Mouse (Mus musculus): Measurements from ENCODE around the gene Reg4. TPM values are rescaled to one million over a fixed set of nuclear protein-coding genes. Genes with fewer than 3 reads are reported as not detected.

Gene Reg4
- polyA plus RNA-seq, 1 experiment from 2014 or later: not detected

DNA sequence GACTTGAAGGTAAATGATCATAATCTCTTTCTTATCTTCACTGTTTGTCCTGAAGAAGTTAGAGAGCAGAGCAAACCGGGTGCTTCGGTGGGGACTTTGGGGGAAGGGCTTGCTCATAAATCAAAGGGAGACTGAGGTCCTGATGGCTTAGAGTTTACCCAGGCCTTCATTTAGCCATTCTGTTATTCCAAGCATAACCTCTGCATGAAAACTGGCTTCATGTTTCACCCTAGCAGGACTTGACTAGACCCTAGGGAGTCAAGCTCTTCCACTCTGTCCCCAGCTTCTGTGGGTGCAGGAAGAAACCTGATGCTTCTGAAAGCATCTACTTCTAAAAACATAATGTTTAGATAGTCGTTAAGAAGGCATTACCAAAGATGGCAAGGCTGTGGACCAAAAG lies 15.0 kb upstream of the Reg4 start:
- no peak overlapping the region for H3K4me3 ChIP-seq (ENCODE audit: low read depth, low read length)
- H3K36me3 ChIP-seq (replicated peaks; ENCODE audit: control insufficient read depth, insufficient read depth, low read depth, low read length): no peaks in the 10 kb centered on the region
- no peaks in the 10 kb centered on the region for H3K4me1 ChIP-seq (ENCODE audit: control insufficient read depth, insufficient read depth, low read length)
- no peak overlapping the region for H3K9ac ChIP-seq (replicated peaks; ENCODE audit: low read length)
- WGBS: 59% methylated on average over 3 of the region's 3 CpGs
- no peaks in the 10 kb centered on the region for H3K9me3 ChIP-seq (replicated peaks; ENCODE audit: control insufficient read depth, low read length)
- H3K4me2 ChIP-seq (ENCODE audit: low read depth, low read length): no peak overlapping the region
- H3K27ac ChIP-seq (replicated peaks; ENCODE audit: low read depth, low read length): no peak overlapping the region
- no peak for DNase-seq (ENCODE audit: low spot score)
- H3K27me3 ChIP-seq (ENCODE audit: control insufficient read depth, insufficient read depth, low read length): no peaks in the 10 kb centered on the region
- ATAC-seq (replicated peaks; ENCODE audit: insufficient number of reproducible peaks, low FRiP score, low TSS enrichment, low read depth): no peak

DNA sequence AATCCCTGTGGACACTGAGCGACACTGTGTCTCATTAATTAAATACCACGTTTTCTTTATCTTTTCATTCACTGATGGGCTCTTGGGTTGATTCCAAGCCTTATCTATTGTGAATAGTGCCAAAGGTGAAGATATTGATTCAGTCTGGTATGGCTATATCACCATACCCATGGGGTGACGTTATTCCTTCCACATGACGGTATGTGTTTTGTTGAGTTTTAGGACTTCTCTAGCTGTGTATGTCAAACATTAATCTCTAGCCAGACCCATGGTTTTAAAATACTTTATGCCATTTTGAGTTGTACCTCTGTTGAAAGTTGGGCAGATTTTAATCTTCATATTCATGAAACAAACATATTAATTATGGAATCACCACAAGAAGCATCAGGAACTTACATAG lies 12.8 kb upstream of the Reg4 start:
- no peak overlapping the region for H3K9ac ChIP-seq (replicated peaks; ENCODE audit: low read length)
- H3K9me3 ChIP-seq (replicated peaks; ENCODE audit: control insufficient read depth, low read length): no peaks in the 10 kb centered on the region
- ATAC-seq (replicated peaks; ENCODE audit: insufficient number of reproducible peaks, low FRiP score, low TSS enrichment, low read depth): no peak
- H3K36me3 ChIP-seq (replicated peaks; ENCODE audit: control insufficient read depth, insufficient read depth, low read depth, low read length): no peaks in the 10 kb centered on the region
- H3K4me2 ChIP-seq (ENCODE audit: low read depth, low read length): no peak overlapping the region
- H3K27ac ChIP-seq (replicated peaks; ENCODE audit: low read depth, low read length): no peak overlapping the region
- WGBS: 86% methylated on average over 4 of the region's 4 CpGs
- no peak for DNase-seq (ENCODE audit: low spot score)
- no peaks in the 10 kb centered on the region for H3K4me1 ChIP-seq (ENCODE audit: control insufficient read depth, insufficient read depth, low read length)
- no peaks in the 10 kb centered on the region for H3K27me3 ChIP-seq (ENCODE audit: control insufficient read depth, insufficient read depth, low read length)
- H3K4me3 ChIP-seq (ENCODE audit: low read depth, low read length): no peak overlapping the region

DNA sequence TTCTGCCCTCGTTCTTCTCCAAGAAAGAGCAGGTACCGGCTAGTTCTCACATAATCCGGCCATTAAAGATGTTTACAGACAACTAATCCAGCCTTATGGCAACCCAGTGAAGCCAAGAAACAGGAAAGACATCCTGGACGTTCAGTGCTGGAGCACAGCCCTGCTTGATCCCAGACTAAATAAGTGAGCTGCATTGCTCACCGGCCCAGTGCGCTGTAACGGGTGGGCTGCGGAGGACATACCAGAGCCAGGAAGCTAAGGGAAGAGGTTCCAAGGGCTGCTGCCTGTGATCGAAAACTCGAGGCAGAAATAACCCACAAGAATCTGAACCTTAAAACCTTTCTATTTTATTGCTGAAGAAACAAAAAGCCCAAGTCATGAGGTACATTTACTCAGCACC lies 11.1 kb upstream of the Reg4 start:
- Histone ChIP-seq H3K9ac (replicated peaks; ENCODE audit: low read length) (no peak overlapping the region), H3K27ac (replicated peaks; ENCODE audit: low read depth, low read length) (no peak overlapping the region), H3K4me2 (ENCODE audit: low read depth, low read length) (no peak overlapping the region), H3K4me1 (ENCODE audit: control insufficient read depth, insufficient read depth, low read length) (no peaks in the 10 kb centered on the region), H3K4me3 (ENCODE audit: low read depth, low read length) (no peak overlapping the region), H3K9me3 (replicated peaks; ENCODE audit: control insufficient read depth, low read length) (no peaks in the 10 kb centered on the region), H3K27me3 (ENCODE audit: control insufficient read depth, insufficient read depth, low read length) (no peaks in the 10 kb centered on the region), H3K36me3 (replicated peaks; ENCODE audit: control insufficient read depth, insufficient read depth, low read depth, low read length) (no peaks in the 10 kb centered on the region)
- DNase-seq (ENCODE audit: low spot score): no peak
- no peak for ATAC-seq (replicated peaks; ENCODE audit: insufficient number of reproducible peaks, low FRiP score, low TSS enrichment, low read depth)
- 70% methylated on average over 10 of the region's 10 CpGs for WGBS

DNA sequence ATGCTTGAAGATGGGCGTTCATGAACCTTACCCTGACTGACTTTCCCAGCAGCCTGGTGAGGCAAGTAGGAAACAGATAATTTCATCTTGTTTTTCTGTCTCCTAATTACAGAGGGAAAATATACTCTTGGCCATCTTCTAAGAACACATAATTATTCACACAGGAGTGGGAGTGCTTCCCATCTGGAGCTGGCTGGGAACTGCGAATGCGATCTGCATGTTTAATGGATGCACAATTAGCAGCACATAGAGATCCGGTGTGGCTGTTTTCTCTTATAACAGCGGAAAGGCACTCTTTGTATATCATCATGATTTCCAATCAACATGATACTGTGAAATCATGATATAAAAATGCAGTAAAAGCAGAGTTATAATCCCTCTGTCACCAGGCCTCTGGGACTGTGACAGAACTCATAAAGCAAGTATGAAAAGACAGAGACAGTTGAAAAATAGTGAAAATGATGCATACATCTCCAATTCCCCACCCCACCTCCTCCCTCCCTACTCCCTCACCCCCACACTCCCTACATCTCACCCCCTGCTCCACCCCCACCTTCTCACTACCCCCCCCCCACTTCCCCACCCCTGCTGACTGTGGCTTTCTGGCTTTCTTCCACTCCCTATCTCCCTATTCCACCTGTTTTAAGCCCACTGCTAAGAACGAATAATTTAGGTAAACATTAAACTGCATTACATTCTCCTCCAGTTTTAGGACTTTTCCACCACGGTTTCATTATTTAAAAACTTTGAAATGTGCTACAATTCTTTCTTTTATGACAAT lies 10.5 kb upstream of the Reg4 start:
- Histone ChIP-seq H3K27ac (replicated peaks; ENCODE audit: low read depth, low read length) (no peak overlapping the region), H3K36me3 (replicated peaks; ENCODE audit: control insufficient read depth, insufficient read depth, low read depth, low read length) (no peaks in the 10 kb centered on the region), H3K4me3 (ENCODE audit: low read depth, low read length) (no peak overlapping the region), H3K4me1 (ENCODE audit: control insufficient read depth, insufficient read depth, low read length) (no peaks in the 10 kb centered on the region), H3K9ac (replicated peaks; ENCODE audit: low read length) (no peak overlapping the region), H3K9me3 (replicated peaks; ENCODE audit: control insufficient read depth, low read length) (no peaks in the 10 kb centered on the region), H3K27me3 (ENCODE audit: control insufficient read depth, insufficient read depth, low read length) (no peaks in the 10 kb centered on the region), H3K4me2 (ENCODE audit: low read depth, low read length) (no peak overlapping the region)
- 77% methylated on average over 7 of the region's 7 CpGs for WGBS
- DNase-seq (ENCODE audit: low spot score) (no peak), ATAC-seq (replicated peaks; ENCODE audit: insufficient number of reproducible peaks, low FRiP score, low TSS enrichment, low read depth) (no peak)

DNA sequence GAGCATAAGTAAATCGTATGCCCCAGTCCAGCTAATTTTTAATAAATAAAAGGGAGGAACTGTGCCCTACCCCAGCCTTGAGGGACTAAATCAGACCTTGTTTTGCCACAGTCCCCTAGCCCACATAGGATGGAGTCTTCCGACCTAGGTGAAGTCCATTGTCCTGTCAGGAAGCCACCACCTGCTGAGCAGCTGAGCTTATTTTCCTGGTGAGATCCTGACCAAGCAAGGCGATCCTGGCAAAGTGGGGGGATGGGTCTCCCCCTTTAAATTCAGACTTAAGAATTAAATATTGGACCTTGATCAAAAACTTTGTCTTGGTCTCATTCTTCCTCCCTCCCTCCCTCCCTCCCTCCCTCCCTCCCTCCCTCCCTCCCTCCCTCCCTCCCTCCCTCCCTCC lies 5.7 kb upstream of the Reg4 start:
- ATAC-seq (replicated peaks; ENCODE audit: insufficient number of reproducible peaks, low FRiP score, low TSS enrichment, low read depth): no peak
- H3K9ac ChIP-seq (replicated peaks; ENCODE audit: low read length): no peak overlapping the region
- no peak for DNase-seq (ENCODE audit: low spot score)
- no peaks in the 10 kb centered on the region for H3K4me1 ChIP-seq (ENCODE audit: control insufficient read depth, insufficient read depth, low read length)
- no peak overlapping the region for H3K4me3 ChIP-seq (ENCODE audit: low read depth, low read length)
- no peaks in the 10 kb centered on the region for H3K36me3 ChIP-seq (replicated peaks; ENCODE audit: control insufficient read depth, insufficient read depth, low read depth, low read length)
- no peaks in the 10 kb centered on the region for H3K27me3 ChIP-seq (ENCODE audit: control insufficient read depth, insufficient read depth, low read length)
- H3K27ac ChIP-seq (replicated peaks; ENCODE audit: low read depth, low read length): no peak overlapping the region
- 62% methylated on average over 3 of the region's 3 CpGs for WGBS
- H3K9me3 ChIP-seq (replicated peaks; ENCODE audit: control insufficient read depth, low read length): no peaks in the 10 kb centered on the region
- no peak overlapping the region for H3K4me2 ChIP-seq (ENCODE audit: low read depth, low read length)

DNA sequence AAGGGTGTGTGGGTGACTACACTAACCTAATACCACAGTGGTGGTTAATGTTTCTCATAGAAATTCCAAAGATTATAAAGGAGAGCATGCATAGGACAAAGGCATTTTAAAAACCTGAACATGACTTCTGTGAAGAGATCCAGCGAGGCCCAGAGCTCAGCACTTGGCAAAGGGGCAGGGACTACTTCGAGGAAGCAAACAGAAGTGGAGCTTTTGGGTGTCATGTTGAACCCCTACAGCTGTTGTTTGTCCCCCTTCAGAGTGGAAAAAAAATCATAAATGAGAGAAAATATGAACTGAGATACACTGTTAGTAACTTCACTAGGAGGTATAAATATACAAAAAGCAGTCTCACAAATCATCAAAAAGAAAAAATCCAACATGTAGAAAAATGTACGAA lies 1.3 kb downstream of the Reg4 start:
- Histone ChIP-seq H3K4me3 (ENCODE audit: low read depth, low read length) (no peak overlapping the region), H3K4me1 (ENCODE audit: control insufficient read depth, insufficient read depth, low read length) (no peaks in the 10 kb centered on the region), H3K9ac (replicated peaks; ENCODE audit: low read length) (no peak overlapping the region), H3K4me2 (ENCODE audit: low read depth, low read length) (no peak overlapping the region), H3K36me3 (replicated peaks; ENCODE audit: control insufficient read depth, insufficient read depth, low read depth, low read length) (no peaks in the 10 kb centered on the region), H3K27ac (replicated peaks; ENCODE audit: low read depth, low read length) (no peak overlapping the region), H3K9me3 (replicated peaks; ENCODE audit: control insufficient read depth, low read length) (no peaks in the 10 kb centered on the region), H3K27me3 (ENCODE audit: control insufficient read depth, insufficient read depth, low read length) (no peaks in the 10 kb centered on the region)
- ATAC-seq (replicated peaks; ENCODE audit: insufficient number of reproducible peaks, low FRiP score, low TSS enrichment, low read depth) (no peak), DNase-seq (ENCODE audit: low spot score) (no peak)
- 84% methylated on average over 3 of the region's 3 CpGs for whole genome bisulfite sequencing

DNA sequence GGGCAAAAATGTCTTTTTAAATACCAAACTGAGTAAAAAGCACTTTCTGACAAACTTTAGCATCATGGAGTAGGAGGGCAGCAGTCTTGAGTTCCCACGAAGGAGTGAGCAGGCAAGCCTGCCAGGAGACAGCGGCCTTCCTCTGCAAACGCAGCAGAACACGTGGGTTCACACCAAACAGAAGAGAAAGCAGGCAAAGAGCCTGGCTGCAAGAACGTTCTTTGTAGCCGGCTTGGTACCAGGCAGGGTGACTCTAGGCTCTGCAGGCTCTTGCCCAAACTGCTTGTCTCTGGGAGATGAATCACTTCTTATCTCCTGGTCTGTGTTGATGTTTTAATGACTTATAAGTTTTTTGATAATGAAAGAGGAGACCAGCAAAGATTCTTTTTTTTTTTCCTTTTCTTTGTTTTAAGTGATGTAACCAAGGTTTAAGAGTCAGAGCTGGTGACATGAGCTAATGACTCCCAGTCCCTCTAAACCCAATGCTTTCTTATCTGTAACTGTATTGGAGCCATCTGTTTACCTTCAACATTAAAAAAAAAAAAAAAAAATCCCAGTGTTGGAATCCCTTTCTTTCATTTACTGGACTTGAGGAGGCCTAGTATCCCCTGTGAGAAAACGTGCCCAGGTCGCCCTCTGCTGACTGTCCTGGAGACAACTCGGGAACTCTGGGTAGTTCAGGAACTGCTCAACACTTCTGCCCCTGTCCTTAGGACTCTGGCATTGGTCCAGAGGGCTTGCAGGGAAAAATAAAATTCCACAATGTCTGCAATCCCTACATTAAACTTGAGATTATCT lies 2.0 kb downstream of the Reg4 start:
- Histone ChIP-seq H3K9ac (replicated peaks; ENCODE audit: low read length) (no peak overlapping the region), H3K4me1 (ENCODE audit: control insufficient read depth, insufficient read depth, low read length) (no peaks in the 10 kb centered on the region), H3K4me3 (ENCODE audit: low read depth, low read length) (no peak overlapping the region), H3K27me3 (ENCODE audit: control insufficient read depth, insufficient read depth, low read length) (no peaks in the 10 kb centered on the region), H3K27ac (replicated peaks; ENCODE audit: low read depth, low read length) (no peak overlapping the region), H3K4me2 (ENCODE audit: low read depth, low read length) (no peak overlapping the region), H3K9me3 (replicated peaks; ENCODE audit: control insufficient read depth, low read length) (no peaks in the 10 kb centered on the region), H3K36me3 (replicated peaks; ENCODE audit: control insufficient read depth, insufficient read depth, low read depth, low read length) (no peaks in the 10 kb centered on the region)
- 20% methylated on average over 9 of the region's 9 CpGs for WGBS
- DNase-seq (ENCODE audit: low spot score) (peak; percentile 81), ATAC-seq (replicated peaks; ENCODE audit: insufficient number of reproducible peaks, low FRiP score, low TSS enrichment, low read depth) (peak; percentile 76)

DNA sequence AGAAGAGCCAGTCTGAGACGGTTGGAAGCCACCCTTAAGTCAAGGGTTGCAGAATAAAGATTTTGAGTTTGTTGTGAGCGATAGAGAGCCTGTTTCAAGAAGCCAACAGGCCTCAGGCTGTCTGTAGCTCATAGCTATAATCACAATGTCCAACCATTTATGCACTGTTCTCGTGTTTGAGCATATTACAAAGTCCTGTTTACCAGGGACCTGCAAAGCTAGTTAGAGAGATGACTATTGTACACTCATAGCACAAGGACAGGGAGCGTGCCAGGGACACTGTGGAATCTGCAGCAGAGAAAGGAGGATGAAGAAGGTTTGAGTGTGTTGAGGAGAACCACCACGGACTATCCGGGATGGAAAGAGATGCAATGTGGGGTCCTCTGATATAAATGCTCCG lies 3.0 kb downstream of the Reg4 start:
- 81% methylated on average over 7 of the region's 7 CpGs for WGBS
- DNase-seq (ENCODE audit: low spot score): no peak
- Histone ChIP-seq H3K4me3 (ENCODE audit: low read depth, low read length) (no peak overlapping the region), H3K9me3 (replicated peaks; ENCODE audit: control insufficient read depth, low read length) (no peaks in the 10 kb centered on the region), H3K27ac (replicated peaks; ENCODE audit: low read depth, low read length) (no peak overlapping the region), H3K4me1 (ENCODE audit: control insufficient read depth, insufficient read depth, low read length) (no peaks in the 10 kb centered on the region), H3K27me3 (ENCODE audit: control insufficient read depth, insufficient read depth, low read length) (no peaks in the 10 kb centered on the region), H3K9ac (replicated peaks; ENCODE audit: low read length) (no peak overlapping the region), H3K4me2 (ENCODE audit: low read depth, low read length) (no peak overlapping the region), H3K36me3 (replicated peaks; ENCODE audit: control insufficient read depth, insufficient read depth, low read depth, low read length) (no peaks in the 10 kb centered on the region)
- no peak for ATAC-seq (replicated peaks; ENCODE audit: insufficient number of reproducible peaks, low FRiP score, low TSS enrichment, low read depth)
